Mouse (Mus musculus) midbrain, embryonic 10.5 days (tissue): ENCODE results near the gene Dlgap1. TPM values are rescaled to one million over a fixed set of nuclear protein-coding genes. Genes with fewer than 3 reads are reported as not detected.

ENCODE experiments used
- DNase-seq: peaks from one replicate; pipeline ENCODE4 v3.0.0-alpha.2; 2017; ENCODE audit warnings: low spot score
- H3K27ac ChIP-seq: fragments of 300-500 bp; sonication (generic); replicated peaks from 2 replicates; pipeline ENCODE4 v1.5.1; 2016; ENCODE audit warnings: mild to moderate bottlenecking
- H3K27me3 ChIP-seq: fragments of 300-500 bp; sonication (generic); 2 replicates; pipeline ENCODE4 v1.6.1; 2016; ENCODE audit warnings: low read depth, mild to moderate bottlenecking; ENCODE audit not compliant: poor library complexity, severe bottlenecking
- H3K36me3 ChIP-seq: fragments of 300-500 bp; sonication (generic); 2 replicates; pipeline ENCODE4 v1.6.1; 2016; ENCODE audit warnings: mild to moderate bottlenecking, moderate library complexity
- H3K4me1 ChIP-seq: fragments of 300-500 bp; sonication (generic); 2 replicates; pipeline ENCODE4 v1.6.1; 2016
- H3K4me3 ChIP-seq: fragments of 300-500 bp; sonication (generic); 2 replicates; pipeline ENCODE4 v1.5.1; 2016; ENCODE audit warnings: mild to moderate bottlenecking, moderate library complexity
- H3K9me3 ChIP-seq: fragments of 300-500 bp; sonication (generic); replicated peaks from 2 replicates; pipeline ENCODE4 v1.6.1; 2016; ENCODE audit warnings: mild to moderate bottlenecking
- WGBS: fragments of 180-500 bp; shearing (Covaris S2); methylation state at CpG from one replicate; pipeline ENCODE4 v1.1.7; 2016; 5-methylcytosine and 5-hydroxymethylcytosine counted together
- polyA plus RNA-seq: library from polyadenylated mRNA; unstranded; fragments of >200 nt; fragmentation: Nextera tagmentation; extraction: Ambion mirVana; gene quantifications from 2 replicates; pipeline ENCODE4 v1.2.1, GENCODE M21; 2016

Gene Dlgap1
- polyA plus RNA-seq, 1 experiment from 2014 or later = 1.0 TPM

- Histone ChIP-seq H3K27ac (no peak overlapping the region), H3K4me1 (no peaks in the 10 kb centered on the region), H3K27me3 (no peaks in the 10 kb centered on the region), H3K36me3 (no peaks in the 10 kb centered on the region), H3K9me3 (no peaks in the 10 kb centered on the region), H3K4me3 (no peak overlapping the region)
- 90% methylated on average over 4 of the region's 4 CpGs for WGBS
- no peak for DNase-seq
Measured at GRCm38 (mm10) chr17:70491575-70491974, 522.7 kb downstream of the Dlgap1 start.

- Histone ChIP-seq H3K4me1 (peaks cover 8% of the 10 kb centered on the region), H3K36me3 (no peaks in the 10 kb centered on the region), H3K9me3 (no peaks in the 10 kb centered on the region), H3K27ac (no peak overlapping the region), H3K27me3 (no peaks in the 10 kb centered on the region), H3K4me3 (no peak overlapping the region)
- 92% methylated on average over 4 of the region's 4 CpGs for WGBS
- DNase-seq = no peak
Measured at GRCm38 (mm10) chr17:70494338-70494737, 525.5 kb downstream of the Dlgap1 start.

DNA sequence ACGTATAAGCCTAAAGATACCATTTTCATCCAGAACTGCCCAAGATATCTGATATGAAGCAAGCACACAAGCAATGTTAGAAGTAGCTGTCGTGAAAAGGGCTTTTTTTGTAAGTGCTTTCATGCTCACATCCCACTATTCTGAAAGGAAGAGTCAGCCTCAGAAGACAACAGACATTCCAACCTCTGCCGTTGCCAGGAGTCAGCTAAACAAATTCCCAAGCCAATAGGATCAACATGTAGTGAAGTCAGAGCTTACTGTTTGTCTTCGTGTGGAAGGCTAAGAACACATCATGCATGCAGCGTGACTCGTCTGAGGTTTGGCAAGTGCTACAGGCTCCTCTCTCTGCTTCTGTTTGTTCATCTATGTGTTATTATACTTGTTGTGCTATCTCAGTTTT lies 529.4 kb downstream of the Dlgap1 start:
- H3K36me3 ChIP-seq = no peaks in the 10 kb centered on the region
- H3K4me3 ChIP-seq = no peak overlapping the region
- H3K4me1 ChIP-seq = peaks cover 8% of the 10 kb centered on the region
- H3K27ac ChIP-seq = no peak overlapping the region
- no peaks in the 10 kb centered on the region for H3K9me3 ChIP-seq
- DNase-seq = no peak
- WGBS = 59% methylated on average over 6 of the region's 6 CpGs
- no peaks in the 10 kb centered on the region for H3K27me3 ChIP-seq

- H3K4me1 ChIP-seq = peaks cover 8% of the 10 kb centered on the region
- H3K9me3 ChIP-seq = no peaks in the 10 kb centered on the region
- no peaks in the 10 kb centered on the region for H3K36me3 ChIP-seq
- no peak overlapping the region for H3K4me3 ChIP-seq
- H3K27me3 ChIP-seq = no peaks in the 10 kb centered on the region
- no peak overlapping the region for H3K27ac ChIP-seq
- DNase-seq = no peak
- 74% methylated on average over 7 of the region's 7 CpGs for WGBS
Measured at GRCm38 (mm10) chr17:70501933-70502332, 533.1 kb downstream of the Dlgap1 start.

GRCm38 (mm10) chr17:70507759-70508158 lies 538.9 kb downstream of the Dlgap1 start:
- no peak overlapping the region for H3K27ac ChIP-seq
- H3K4me3 ChIP-seq = no peak overlapping the region
- H3K36me3 ChIP-seq = no peaks in the 10 kb centered on the region
- no peaks in the 10 kb centered on the region for H3K9me3 ChIP-seq
- H3K27me3 ChIP-seq = no peaks in the 10 kb centered on the region
- WGBS = 41% methylated on average over 4 of the region's 4 CpGs
- no peak for DNase-seq
- H3K4me1 ChIP-seq = no peaks in the 10 kb centered on the region; the same call in 1 of the 2 replicates

DNA sequence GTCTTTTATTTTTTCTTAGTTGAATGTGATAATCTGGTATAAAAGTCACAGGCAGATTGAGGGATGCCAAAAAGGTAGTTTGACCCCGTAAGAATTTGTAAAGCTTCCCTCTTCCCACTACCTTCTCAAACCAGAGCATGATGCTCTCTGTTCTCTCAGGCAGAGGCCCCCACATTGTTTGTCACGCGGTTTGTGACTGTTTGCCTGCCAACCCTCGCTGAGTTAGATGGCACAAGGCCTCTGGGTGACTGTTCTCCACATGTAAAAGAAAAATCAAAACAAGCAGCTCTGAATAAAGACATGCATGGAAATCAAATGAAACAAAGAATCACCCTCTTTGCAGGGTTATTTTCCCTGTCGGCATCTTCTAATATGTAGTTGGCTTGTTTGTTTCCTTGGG lies 541.6 kb downstream of the Dlgap1 start:
- 90% methylated on average over 5 of the region's 5 CpGs for WGBS
- Histone ChIP-seq H3K9me3 (no peaks in the 10 kb centered on the region), H3K27ac (no peak overlapping the region), H3K36me3 (no peaks in the 10 kb centered on the region), H3K27me3 (no peaks in the 10 kb centered on the region), H3K4me3 (no peak overlapping the region), H3K4me1 (no peaks in the 10 kb centered on the region; the same call in 1 of the 2 replicates)
- no peak for DNase-seq

GRCm38 (mm10) chr17:70511401-70511800 lies 542.5 kb downstream of the Dlgap1 start:
- Histone ChIP-seq H3K27me3 (no peaks in the 10 kb centered on the region), H3K36me3 (no peaks in the 10 kb centered on the region), H3K4me1 (no peaks in the 10 kb centered on the region; the same call in 1 of the 2 replicates), H3K4me3 (no peak overlapping the region), H3K9me3 (no peaks in the 10 kb centered on the region), H3K27ac (no peak overlapping the region)
- 88% methylated on average over 3 of the region's 3 CpGs for WGBS
- no peak for DNase-seq

DNA sequence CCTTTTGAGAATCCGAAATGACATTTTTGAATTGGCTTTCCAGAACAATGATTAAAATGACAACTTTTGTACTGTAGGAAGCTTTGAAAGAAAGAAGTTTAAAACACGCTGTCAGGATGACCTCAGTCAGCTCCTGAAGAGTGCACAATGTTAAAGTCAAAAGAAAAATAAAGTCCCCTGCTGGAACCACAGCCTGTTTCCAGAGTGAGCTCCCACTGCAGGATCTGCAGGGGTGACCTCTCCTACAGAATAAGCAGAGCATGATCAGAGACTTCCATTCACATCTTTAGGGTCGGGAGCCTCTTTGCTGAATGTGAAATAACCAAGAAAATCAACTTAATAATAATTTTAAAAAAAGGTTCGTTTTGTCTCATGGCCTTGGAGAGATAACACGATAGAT lies 544.9 kb downstream of the Dlgap1 start:
- H3K4me1 ChIP-seq = no peaks in the 10 kb centered on the region
- H3K4me3 ChIP-seq = no peak overlapping the region
- WGBS = 83% methylated on average over 5 of the region's 5 CpGs
- no peaks in the 10 kb centered on the region for H3K27me3 ChIP-seq
- H3K36me3 ChIP-seq = no peaks in the 10 kb centered on the region
- DNase-seq = no peak
- no peak overlapping the region for H3K27ac ChIP-seq
- H3K9me3 ChIP-seq = no peaks in the 10 kb centered on the region

GRCm38 (mm10) chr17:70516506-70516905 lies 547.6 kb downstream of the Dlgap1 start:
- no peak for DNase-seq
- no peak overlapping the region for H3K4me3 ChIP-seq
- H3K27ac ChIP-seq = no peak overlapping the region
- H3K9me3 ChIP-seq = no peaks in the 10 kb centered on the region
- H3K36me3 ChIP-seq = no peaks in the 10 kb centered on the region
- WGBS = 92% methylated on average over 18 of the region's 18 CpGs
- no peaks in the 10 kb centered on the region for H3K4me1 ChIP-seq
- H3K27me3 ChIP-seq = no peaks in the 10 kb centered on the region

GRCm38 (mm10) chr17:70517333-70517732 lies 548.5 kb downstream of the Dlgap1 start:
- no peaks in the 10 kb centered on the region for H3K36me3 ChIP-seq
- no peak overlapping the region for H3K4me3 ChIP-seq
- WGBS = 92% methylated on average over 12 of the region's 12 CpGs
- H3K4me1 ChIP-seq = peaks cover 5% of the 10 kb centered on the region; the same call in 1 of the 2 replicates
- no peak for DNase-seq
- H3K27ac ChIP-seq = no peak overlapping the region
- no peaks in the 10 kb centered on the region for H3K27me3 ChIP-seq
- H3K9me3 ChIP-seq = no peaks in the 10 kb centered on the region

DNA sequence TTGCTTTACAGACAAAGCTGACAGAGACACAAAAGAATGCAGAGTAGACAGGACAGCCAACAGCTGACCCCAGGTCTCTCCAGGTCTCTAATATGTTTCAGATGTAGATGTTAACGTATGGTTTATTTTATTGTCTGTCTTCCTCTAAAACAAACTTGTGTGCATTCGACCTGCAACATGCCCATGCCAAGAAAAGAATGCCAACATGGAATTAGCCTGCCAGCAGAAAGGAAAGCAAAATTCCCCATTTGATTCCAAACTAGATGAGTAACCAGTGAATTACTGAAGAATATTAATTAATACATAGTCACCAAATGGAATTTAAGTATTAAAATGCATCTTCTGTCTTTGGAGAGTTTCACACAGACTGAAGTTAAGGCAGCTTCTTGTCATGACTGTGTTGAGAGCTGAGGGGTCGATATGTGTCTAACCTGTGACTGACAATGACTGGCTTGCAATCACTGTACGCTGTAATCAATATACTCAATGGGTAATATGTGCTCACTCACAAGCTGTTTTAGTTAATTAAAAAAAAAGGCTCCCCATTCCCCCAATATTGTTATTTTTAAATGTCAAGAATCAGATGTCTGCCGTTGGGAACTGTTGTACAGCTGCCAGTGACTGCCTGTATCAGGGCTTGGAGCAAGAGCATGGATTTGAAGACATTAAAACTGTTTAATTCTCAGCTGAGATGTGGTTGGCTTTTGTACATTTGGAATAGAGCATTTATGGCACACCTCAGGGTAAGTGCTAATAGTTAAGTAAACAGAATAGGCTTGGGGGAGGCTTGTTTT lies 552.4 kb downstream of the Dlgap1 start:
- H3K4me3 ChIP-seq = no peak overlapping the region
- no peaks in the 10 kb centered on the region for H3K9me3 ChIP-seq
- WGBS = 83% methylated on average over 5 of the region's 5 CpGs
- H3K27me3 ChIP-seq = no peaks in the 10 kb centered on the region
- DNase-seq = no peak
- H3K27ac ChIP-seq = no peak overlapping the region
- H3K36me3 ChIP-seq = no peaks in the 10 kb centered on the region
- H3K4me1 ChIP-seq = peaks cover 5% of the 10 kb centered on the region; the same call in 1 of the 2 replicates

DNA sequence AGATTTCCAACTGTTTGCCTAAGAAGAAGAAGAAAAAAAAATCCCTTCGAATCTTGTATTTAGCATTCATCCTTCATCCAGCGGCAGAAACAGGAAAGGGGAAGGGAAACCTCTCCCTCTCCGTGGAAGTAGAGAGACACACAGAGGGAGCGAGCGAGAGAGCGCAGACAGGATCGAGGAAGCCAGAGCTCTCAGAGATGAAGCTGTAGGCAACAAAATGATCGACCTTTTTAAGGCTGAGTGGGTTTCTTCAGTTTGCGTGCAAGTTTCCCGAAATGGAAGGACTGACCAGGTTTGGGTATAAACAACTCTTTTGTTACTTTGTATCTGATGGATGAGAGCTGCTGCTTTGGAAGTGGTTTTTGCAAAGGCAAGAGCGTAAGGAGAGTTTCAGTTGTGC lies 553.1 kb downstream of the Dlgap1 start:
- peaks cover 5% of the 10 kb centered on the region; the same call in 1 of the 2 replicates for H3K4me1 ChIP-seq
- no peaks in the 10 kb centered on the region for H3K9me3 ChIP-seq
- no peaks in the 10 kb centered on the region for H3K27me3 ChIP-seq
- no peak overlapping the region for H3K4me3 ChIP-seq
- no peaks in the 10 kb centered on the region for H3K36me3 ChIP-seq
- WGBS = 51% methylated on average over 11 of the region's 11 CpGs
- H3K27ac ChIP-seq = no peak overlapping the region
- DNase-seq = no peak

DNA sequence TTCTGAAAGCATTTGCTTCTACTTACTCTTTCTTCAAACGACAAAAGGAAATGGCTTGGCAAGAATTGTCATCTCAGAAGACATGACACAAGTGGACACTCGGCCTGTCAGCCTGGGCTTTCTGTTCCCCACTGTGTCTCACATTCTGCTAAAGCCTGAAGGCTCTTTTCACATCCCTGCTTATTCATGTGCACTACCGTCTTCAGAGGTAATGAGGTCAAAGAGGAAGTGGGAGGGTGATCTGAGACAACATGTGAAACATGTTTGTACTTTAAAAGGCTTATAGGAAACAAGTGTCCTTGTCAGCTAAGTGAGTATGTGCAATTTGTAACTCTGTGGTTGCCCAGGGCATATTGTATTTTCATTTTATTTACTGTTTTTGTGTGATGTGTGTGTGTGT lies 557.1 kb downstream of the Dlgap1 start:
- WGBS = 75% methylated on average over 3 of the region's 3 CpGs
- Histone ChIP-seq H3K9me3 (no peaks in the 10 kb centered on the region), H3K4me1 (peaks cover 5% of the 10 kb centered on the region; the same call in 1 of the 2 replicates), H3K27ac (no peak overlapping the region), H3K36me3 (no peaks in the 10 kb centered on the region), H3K27me3 (no peaks in the 10 kb centered on the region), H3K4me3 (no peak overlapping the region)
- DNase-seq = no peak
